Mouse (Mus musculus) midbrain, embryonic 14.5 days (tissue): ENCODE data around the gene Ccdc6. TPM values are rescaled to one million over a fixed set of nuclear protein-coding genes. Genes with fewer than 3 reads are reported as not detected.

Experiments
- ATAC-seq: fragments of 200-750 bp; cut with Nextera tagmentation; 2 replicates; pipeline ENCODE4 v1.8.0; 2017; ENCODE audit warnings: moderate number of reproducible peaks, moderate library complexity; ENCODE audit not compliant: low FRiP score, low TSS enrichment
- DNase-seq: peaks from one replicate; pipeline ENCODE4 v3.0.0-alpha.2; 2015
- H3K27ac ChIP-seq: fragments of 300-500 bp; sonication (generic); replicated peaks from 2 replicates; pipeline ENCODE4 v1.5.1; 2014; ENCODE audit warnings: mild to moderate bottlenecking, low read depth, low read length, moderate library complexity
- H3K27me3 ChIP-seq: fragments of 300-500 bp; sonication (generic); 2 replicates; pipeline ENCODE4 v1.6.1; 2014; ENCODE audit warnings: low read length, control low read depth, mixed read lengths; ENCODE audit not compliant: control insufficient read depth, insufficient read depth
- H3K36me3 ChIP-seq: fragments of 300-500 bp; sonication (generic); 2 replicates; pipeline ENCODE4 v1.6.1; 2014; ENCODE audit warnings: low read length, control low read depth; ENCODE audit not compliant: control insufficient read depth, insufficient read depth
- H3K4me1 ChIP-seq: fragments of 300-500 bp; sonication (generic); 2 replicates; pipeline ENCODE4 v1.6.1; 2014; ENCODE audit warnings: mild to moderate bottlenecking, antibody characterized with exemption, low read length, control low read depth; ENCODE audit not compliant: control insufficient read depth, insufficient read depth
- H3K4me2 ChIP-seq: fragments of 300-500 bp; sonication (generic); 2 replicates; pipeline ENCODE4 v1.6.1; 2014; ENCODE audit warnings: mild to moderate bottlenecking, low read length, moderate library complexity
- H3K4me3 ChIP-seq: fragments of 300-500 bp; sonication (generic); replicated peaks from 2 replicates; pipeline ENCODE4 v1.5.1; 2014; ENCODE audit warnings: low read depth, low read length
- H3K9ac ChIP-seq: fragments of 300-500 bp; sonication (generic); replicated peaks from 2 replicates; pipeline ENCODE4 v1.6.1; 2014; ENCODE audit warnings: mild to moderate bottlenecking, low read length, moderate library complexity
- H3K9me3 ChIP-seq: fragments of 300-500 bp; sonication (generic); 2 replicates; pipeline ENCODE4 v1.6.1; 2016; ENCODE audit warnings: low read length, control low read depth, mixed read lengths; ENCODE audit not compliant: control insufficient read depth
- WGBS: fragments of 180-500 bp; shearing (Covaris S2); extraction: QIAGEN DNeasy Blood & Tissue Kit; methylation state at CpG from one replicate; pipeline ENCODE4 v1.1.7; 2014; 5-methylcytosine and 5-hydroxymethylcytosine counted together
- polyA plus RNA-seq: library from polyadenylated mRNA; unstranded; fragments of >200 nt; fragmentation: Nextera tagmentation; extraction: Ambion mirVana; gene quantifications from 2 replicates; pipeline ENCODE4 v1.2.1, GENCODE M21; 2014

Gene Ccdc6
- polyA plus RNA-seq, 1 experiment from 2014 or later, result 34.9 TPM

DNA sequence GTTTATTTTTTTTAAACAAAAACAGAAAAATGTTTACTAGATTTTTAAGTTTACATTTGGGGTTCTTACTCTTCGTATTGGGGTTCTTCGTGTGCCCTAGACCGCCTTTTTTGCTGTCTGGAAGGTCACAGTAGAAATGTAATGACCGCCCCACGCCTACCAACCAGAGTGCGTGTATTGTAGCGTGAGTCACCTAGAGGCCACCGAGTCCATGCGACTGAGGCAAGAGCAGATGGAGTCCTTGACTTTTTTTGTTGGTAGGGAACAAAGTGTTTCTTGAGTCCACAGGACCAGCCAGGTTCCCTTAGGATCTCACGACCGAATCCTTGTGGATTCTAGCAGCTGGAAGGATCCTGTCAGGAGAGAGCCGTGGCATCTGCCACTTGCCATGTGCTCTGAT, 63.9 kb downstream of the Ccdc6 start:
- H3K36me3 ChIP-seq, result peaks cover 11% of the 10 kb centered on the region
- no peaks in the 10 kb centered on the region for H3K27me3 ChIP-seq
- H3K4me1 ChIP-seq, result no peaks in the 10 kb centered on the region
- H3K4me3 ChIP-seq, result no peak overlapping the region
- no peak for ATAC-seq
- no peak overlapping the region for H3K27ac ChIP-seq
- WGBS, result 93% methylated on average over 12 of the region's 12 CpGs
- no peak overlapping the region for H3K4me2 ChIP-seq
- no peak overlapping the region for H3K9ac ChIP-seq
- H3K9me3 ChIP-seq, result no peaks in the 10 kb centered on the region
- DNase-seq, result no peak

DNA sequence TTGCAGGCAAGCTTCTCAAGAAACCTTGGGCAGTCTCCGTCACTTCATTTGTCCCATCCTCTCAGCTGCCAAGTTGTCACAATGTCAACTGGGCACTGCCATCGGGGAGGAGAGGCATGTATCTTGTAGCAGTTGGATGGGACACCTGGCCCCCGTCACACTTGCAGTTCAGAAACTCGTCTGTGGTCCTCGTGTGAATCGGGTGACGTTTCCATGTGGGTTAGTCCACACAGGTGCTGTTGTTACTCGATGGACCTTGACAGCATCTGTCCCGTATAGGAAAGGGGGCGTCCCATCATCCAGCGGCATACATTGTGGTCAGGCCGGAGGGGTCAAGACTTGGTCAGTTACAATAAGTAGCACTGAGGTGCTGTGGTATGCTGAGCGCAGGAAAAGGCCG, 64.6 kb downstream of the Ccdc6 start:
- DNase-seq (no peak), ATAC-seq (no peak)

DNA sequence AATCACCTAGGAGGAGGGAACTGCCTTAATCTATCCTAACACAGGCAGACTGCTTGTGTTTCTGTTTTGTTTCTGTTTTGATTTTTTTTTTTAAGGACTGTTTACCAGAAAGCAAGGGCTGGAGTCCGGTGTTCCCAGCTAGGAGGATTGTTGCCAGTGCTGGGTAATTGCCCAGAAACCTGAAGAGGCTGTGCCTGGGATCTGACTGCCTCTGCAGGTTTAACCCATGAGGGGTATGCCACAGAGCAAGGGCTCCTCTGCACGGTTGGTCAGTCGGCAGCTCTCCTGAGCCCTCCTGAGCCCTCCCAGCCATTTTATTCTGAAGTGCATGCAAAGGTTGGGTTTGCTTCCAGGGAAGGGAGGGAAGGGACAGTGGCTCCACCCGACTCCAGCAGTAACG, 66.8 kb downstream of the Ccdc6 start:
- no peak for DNase-seq
- H3K9ac ChIP-seq, result peak overlapping the region; percentile 6; the same call in 1 of the 2 replicates
- no peaks in the 10 kb centered on the region for H3K27me3 ChIP-seq
- no peak for ATAC-seq
- H3K4me1 ChIP-seq, result peaks cover 4% of the 10 kb centered on the region; the same call in 1 of the 2 replicates
- H3K9me3 ChIP-seq, result no peaks in the 10 kb centered on the region
- WGBS, result 46% methylated on average over 5 of the region's 5 CpGs
- no peak overlapping the region for H3K4me3 ChIP-seq
- H3K4me2 ChIP-seq, result no peak overlapping the region
- 0 out of 2 replicates have a peak, but pooled peaks cover 9% of the 10 kb centered on the region for H3K36me3 ChIP-seq
- peak overlapping the region; percentile 45; the same call in 1 of the 2 replicates for H3K27ac ChIP-seq

More for the DNA sequence above, 64.6 kb downstream of the Ccdc6 start:
- no peaks in the 10 kb centered on the region for H3K4me1 ChIP-seq
- no peak overlapping the region for H3K4me3 ChIP-seq
- WGBS, result 93% methylated on average over 14 of the region's 14 CpGs
- H3K27ac ChIP-seq, result no peak overlapping the region
- no peaks in the 10 kb centered on the region for H3K9me3 ChIP-seq
- H3K36me3 ChIP-seq, result peaks cover 7% of the 10 kb centered on the region; the same call in 1 of the 2 replicates
- H3K9ac ChIP-seq, result no peak overlapping the region
- H3K27me3 ChIP-seq, result no peaks in the 10 kb centered on the region
- no peak overlapping the region for H3K4me2 ChIP-seq

DNA sequence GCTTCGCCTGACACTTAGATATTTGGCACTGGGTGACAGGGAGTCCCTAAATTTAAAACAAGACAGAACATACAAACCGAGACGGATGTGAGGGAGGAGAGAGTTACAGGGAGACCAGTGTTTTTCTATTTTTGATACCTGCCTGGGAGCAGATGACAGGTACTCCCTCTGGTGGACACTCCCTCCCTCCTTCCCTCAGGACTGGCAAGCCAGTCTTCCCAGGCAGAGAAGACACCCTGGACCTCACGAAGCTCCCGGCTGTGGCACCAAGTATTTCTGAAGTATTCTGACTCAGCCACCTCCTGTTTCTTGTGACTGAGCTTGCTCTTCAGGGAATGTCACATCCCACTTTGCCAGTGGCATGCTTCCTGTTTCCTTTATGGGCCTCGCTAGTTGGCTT, 69.0 kb downstream of the Ccdc6 start:
- Histone ChIP-seq H3K27ac (no peak overlapping the region), H3K36me3 (0 out of 2 replicates have a peak, but pooled peaks cover 16% of the 10 kb centered on the region), H3K4me3 (no peak overlapping the region), H3K9me3 (no peaks in the 10 kb centered on the region), H3K4me2 (no peak overlapping the region), H3K27me3 (no peaks in the 10 kb centered on the region), H3K4me1 (peaks cover 15% of the 10 kb centered on the region; the same call in 1 of the 2 replicates), H3K9ac (no peak overlapping the region)
- DNase-seq, result peak; percentile 39
- WGBS, result 84% methylated on average over 6 of the region's 6 CpGs
- no peak for ATAC-seq

DNA sequence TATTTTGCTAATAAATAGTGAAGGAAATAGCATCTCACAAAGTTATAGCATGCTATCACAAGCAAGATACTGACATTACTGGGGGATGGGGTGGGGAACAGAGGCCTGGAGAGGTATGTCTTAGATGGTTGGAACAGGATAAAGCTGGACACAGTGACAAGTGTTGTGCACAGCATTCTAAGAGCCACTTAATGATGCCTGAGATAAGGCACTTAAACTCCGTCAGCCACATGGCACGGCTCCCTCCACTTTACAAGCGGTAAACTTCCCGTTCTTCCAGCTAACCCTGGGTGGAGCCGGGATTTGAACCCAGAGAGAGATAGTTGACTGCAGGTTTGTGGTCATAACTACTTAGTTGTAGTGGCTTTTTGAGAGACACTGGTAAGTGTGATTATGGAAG, 69.5 kb downstream of the Ccdc6 start:
- DNase-seq (no peak), ATAC-seq (no peak)
- H3K36me3 ChIP-seq, result 0 out of 2 replicates have a peak, but pooled peaks cover 18% of the 10 kb centered on the region
- no peak overlapping the region for H3K4me2 ChIP-seq
- 96% methylated on average over 5 of the region's 5 CpGs for WGBS
- no peak overlapping the region for H3K4me3 ChIP-seq
- no peaks in the 10 kb centered on the region for H3K27me3 ChIP-seq
- H3K9ac ChIP-seq, result no peak overlapping the region
- no peak overlapping the region for H3K27ac ChIP-seq
- H3K9me3 ChIP-seq, result no peaks in the 10 kb centered on the region
- H3K4me1 ChIP-seq, result peaks cover 15% of the 10 kb centered on the region; the same call in 1 of the 2 replicates

DNA sequence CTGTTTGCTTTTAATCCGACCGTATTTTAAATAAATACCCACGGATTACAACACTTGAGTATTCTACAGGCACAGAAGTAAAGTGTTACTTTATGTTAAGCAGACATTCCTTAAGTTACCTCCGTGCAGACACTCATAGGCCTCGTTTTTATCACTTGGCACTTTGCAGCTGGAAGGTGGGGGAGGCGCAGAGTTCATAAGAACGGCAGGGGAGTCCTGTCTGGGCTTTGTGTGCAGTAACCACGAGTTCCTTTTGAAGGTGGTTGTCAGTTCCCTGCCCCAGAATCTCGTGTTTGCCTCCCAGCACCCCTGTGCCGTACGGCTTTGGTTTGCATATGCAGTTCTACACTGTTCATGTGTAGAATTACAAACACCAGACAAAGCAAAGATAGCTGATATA, 70.7 kb downstream of the Ccdc6 start:
- WGBS, result 77% methylated on average over 11 of the region's 11 CpGs
- ATAC-seq, result no peak
- Histone ChIP-seq H3K4me2 (no peak overlapping the region), H3K9me3 (no peaks in the 10 kb centered on the region), H3K4me1 (peaks cover 15% of the 10 kb centered on the region; the same call in 1 of the 2 replicates), H3K9ac (no peak overlapping the region), H3K4me3 (no peak overlapping the region), H3K27me3 (no peaks in the 10 kb centered on the region), H3K27ac (no peak overlapping the region), H3K36me3 (0 out of 2 replicates have a peak, but pooled peaks cover 26% of the 10 kb centered on the region)
- no peak for DNase-seq

DNA sequence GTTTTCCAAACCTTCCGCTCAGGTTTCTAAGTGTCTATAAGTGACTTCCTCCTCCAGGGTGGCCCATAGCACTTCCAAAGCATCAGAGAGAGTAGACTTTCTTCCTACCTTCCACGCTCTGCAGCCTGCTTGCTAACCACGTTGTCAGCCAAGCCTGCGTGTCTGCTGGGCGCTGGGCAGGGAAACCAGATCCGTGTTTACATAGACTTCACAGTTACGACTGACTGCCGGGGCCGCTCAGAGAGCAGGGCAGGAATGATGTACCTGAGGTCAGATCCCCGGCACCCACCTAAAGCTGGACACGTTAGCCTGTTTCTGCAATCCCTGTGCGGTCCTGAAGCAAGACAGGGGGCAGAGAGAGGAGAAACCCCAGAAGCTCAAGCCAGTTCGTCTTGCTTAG, 71.5 kb downstream of the Ccdc6 start:
- no peaks in the 10 kb centered on the region for H3K27me3 ChIP-seq
- DNase-seq (no peak), ATAC-seq (no peak)
- 90% methylated on average over 13 of the region's 13 CpGs for WGBS
- no peak overlapping the region for H3K4me3 ChIP-seq
- peak overlapping the region; percentile 55 for H3K27ac ChIP-seq
- H3K9me3 ChIP-seq, result no peaks in the 10 kb centered on the region
- 0 out of 2 replicates have a peak, but pooled peaks cover 26% of the 10 kb centered on the region for H3K36me3 ChIP-seq
- H3K4me1 ChIP-seq, result peaks cover 15% of the 10 kb centered on the region; the same call in 1 of the 2 replicates
- H3K4me2 ChIP-seq, result no peak overlapping the region
- no peak overlapping the region for H3K9ac ChIP-seq

- peaks cover 15% of the 10 kb centered on the region; the same call in 1 of the 2 replicates for H3K4me1 ChIP-seq
- no peak overlapping the region for H3K4me3 ChIP-seq
- no peaks in the 10 kb centered on the region for H3K9me3 ChIP-seq
- no peak overlapping the region for H3K4me2 ChIP-seq
- H3K9ac ChIP-seq, result no peak overlapping the region
- H3K27me3 ChIP-seq, result no peaks in the 10 kb centered on the region
- H3K36me3 ChIP-seq, result 0 out of 2 replicates have a peak, but pooled peaks cover 26% of the 10 kb centered on the region
- ATAC-seq, result peak; percentile 34; the same call in 1 of the 2 replicates
- DNase-seq, result peak; percentile 62
- H3K27ac ChIP-seq, result peak overlapping the region; percentile 55
- 60% methylated on average over 18 of the region's 18 CpGs for WGBS
These were observed 72.1 kb downstream of the Ccdc6 start for GRCm38 (mm10) chr10:70169044-70169443.

DNA sequence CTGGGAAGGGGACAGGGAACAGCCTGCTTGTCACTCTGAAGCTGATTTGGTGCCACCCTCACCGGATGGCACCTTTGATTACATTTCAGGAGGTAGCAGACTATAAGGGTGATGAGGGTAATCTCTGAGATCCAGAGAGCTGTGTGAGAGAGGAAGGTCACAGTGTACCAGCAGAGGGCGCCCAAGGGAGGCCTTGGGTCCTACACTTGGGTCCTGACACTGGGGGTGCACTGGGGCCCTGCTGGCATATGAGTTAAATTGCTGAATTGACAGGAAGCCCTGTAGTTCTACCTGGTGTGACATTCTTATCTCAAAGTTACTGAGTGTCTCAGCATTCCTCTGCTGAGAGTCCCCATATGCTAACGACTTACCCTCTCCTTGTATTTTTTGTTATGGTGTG, 76.4 kb downstream of the Ccdc6 start:
- Histone ChIP-seq H3K27me3 (no peaks in the 10 kb centered on the region), H3K4me2 (no peak overlapping the region), H3K36me3 (peaks cover 37% of the 10 kb centered on the region; the same call in 1 of the 2 replicates), H3K9me3 (no peaks in the 10 kb centered on the region), H3K4me1 (peaks cover 15% of the 10 kb centered on the region; the same call in 1 of the 2 replicates), H3K27ac (no peak overlapping the region), H3K4me3 (no peak overlapping the region), H3K9ac (no peak overlapping the region)
- ATAC-seq (no peak), DNase-seq (peak; percentile 73)
- 58% methylated on average over 3 of the region's 3 CpGs for WGBS
